Mouse (Mus musculus): ENCODE results near the gene Olfr199.
"Not testable (repeated sequence)": the region's sequence is repeated elsewhere in the genome, so short reads cannot be mapped to it uniquely, and the experiment has no call there.

DNA sequence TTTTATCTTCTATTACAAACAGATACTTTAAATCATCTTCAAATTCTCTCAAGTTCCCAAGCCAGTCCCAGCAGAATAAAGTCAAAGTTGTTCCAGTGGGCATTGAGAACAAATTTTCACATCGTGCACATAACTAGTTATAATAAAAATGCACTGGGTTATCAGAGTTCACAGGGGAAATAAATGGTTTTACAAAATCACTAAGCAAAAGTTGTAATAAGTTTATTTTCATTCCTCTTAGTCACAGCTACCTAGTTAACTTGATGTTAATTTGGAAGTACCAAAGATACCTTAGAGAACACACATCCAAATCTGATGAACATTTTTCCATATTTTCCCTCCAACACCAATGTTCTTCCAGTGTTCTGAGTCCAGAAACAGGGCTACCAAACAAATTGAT, at the start of gene Olfr199:
- not testable (repeated sequence) for TF ChIP-seq EP300, CTCF (IDR thresholded peaks at IDR 0.05; ENCODE audit: low read depth)

Data from liver, embryonic 14.5 days (tissue).